Mouse (Mus musculus) thymus, postnatal 0 days (tissue): ENCODE results near the gene Gm20388. TPM values are rescaled to one million over a fixed set of nuclear protein-coding genes. Genes with fewer than 3 reads are reported as not detected.
"Not testable (repeated sequence)": the region's sequence is repeated elsewhere in the genome, so short reads cannot be mapped to it uniquely, and the experiment has no call there.

Experiments
- DNase-seq: peaks from one replicate; pipeline ENCODE4 v3.0.0-alpha.2; 2015; ENCODE audit warnings: low spot score
- polyA plus RNA-seq: library from polyadenylated mRNA; unstranded; fragments of >200 nt; fragmentation: Nextera tagmentation; extraction: Ambion mirVana; gene quantifications from 2 replicates; pipeline ENCODE4 v1.2.1, GENCODE M21; 2015

Gene Gm20388
- polyA plus RNA-seq, 1 experiment from 2014 or later = not detected

- DNase-seq = no peak
These were observed 4232.4 kb downstream of the Gm20388 start for GRCm38 (mm10) chr8:124143003-124143402.

GRCm38 (mm10) chr8:124143871-124144618 is 4233.4 kb downstream of the Gm20388 start:
- no peak for DNase-seq

GRCm38 (mm10) chr8:124144619-124144980 is 4234.0 kb downstream of the Gm20388 start:
- no peak for DNase-seq

GRCm38 (mm10) chr8:124146286-124146685 is 4235.6 kb downstream of the Gm20388 start:
- no peak for DNase-seq

GRCm38 (mm10) chr8:124150009-124150408 is 4239.4 kb downstream of the Gm20388 start:
- DNase-seq = no peak

- DNase-seq = peak; percentile 22
These were observed 4239.9 kb downstream of the Gm20388 start for GRCm38 (mm10) chr8:124150536-124150935.

- no peak for DNase-seq
These were observed 4241.2 kb downstream of the Gm20388 start for GRCm38 (mm10) chr8:124151881-124152280.

- no peak for DNase-seq
These were observed 4242.1 kb downstream of the Gm20388 start for GRCm38 (mm10) chr8:124152771-124153170.

- DNase-seq = no peak
These were observed 4245.7 kb downstream of the Gm20388 start for GRCm38 (mm10) chr8:124156324-124156723.

- DNase-seq = no peak
These were observed 4251.0 kb downstream of the Gm20388 start for GRCm38 (mm10) chr8:124161683-124162082.

- no peak for DNase-seq
These were observed 4252.6 kb downstream of the Gm20388 start for GRCm38 (mm10) chr8:124163258-124163657.

GRCm38 (mm10) chr8:124169749-124170148 is 4259.1 kb downstream of the Gm20388 start:
- no peak for DNase-seq

GRCm38 (mm10) chr8:124170671-124171070 is 4260.0 kb downstream of the Gm20388 start:
- DNase-seq = no peak

- DNase-seq = peak; percentile 55
These were observed 4261.2 kb downstream of the Gm20388 start for GRCm38 (mm10) chr8:124171557-124172528.

GRCm38 (mm10) chr8:124173688-124174087 is 4263.0 kb downstream of the Gm20388 start:
- peak; percentile 70 for DNase-seq

- DNase-seq = no peak
These were observed 4265.5 kb downstream of the Gm20388 start for GRCm38 (mm10) chr8:124176133-124176532.

- not testable (repeated sequence) for DNase-seq
These were observed 4266.5 kb downstream of the Gm20388 start for GRCm38 (mm10) chr8:124177092-124177491.

- DNase-seq = no peak
These were observed 4270.2 kb downstream of the Gm20388 start for GRCm38 (mm10) chr8:124180681-124181445.

- DNase-seq = no peak
These were observed 4271.1 kb downstream of the Gm20388 start for GRCm38 (mm10) chr8:124181751-124182150.

- no peak for DNase-seq
These were observed 4271.6 kb downstream of the Gm20388 start for GRCm38 (mm10) chr8:124182224-124182623.

GRCm38 (mm10) chr8:124184078-124184477 is 4273.4 kb downstream of the Gm20388 start:
- DNase-seq = no peak
